Mouse (Mus musculus): ENCODE results near the gene H2-DMb1. TPM values are rescaled to one million over a fixed set of nuclear protein-coding genes. Genes with fewer than 3 reads are reported as not detected.

Gene H2-DMb1
- polyA plus RNA-seq, 1 experiment from 2014 or later, result 0.52 TPM

DNA sequence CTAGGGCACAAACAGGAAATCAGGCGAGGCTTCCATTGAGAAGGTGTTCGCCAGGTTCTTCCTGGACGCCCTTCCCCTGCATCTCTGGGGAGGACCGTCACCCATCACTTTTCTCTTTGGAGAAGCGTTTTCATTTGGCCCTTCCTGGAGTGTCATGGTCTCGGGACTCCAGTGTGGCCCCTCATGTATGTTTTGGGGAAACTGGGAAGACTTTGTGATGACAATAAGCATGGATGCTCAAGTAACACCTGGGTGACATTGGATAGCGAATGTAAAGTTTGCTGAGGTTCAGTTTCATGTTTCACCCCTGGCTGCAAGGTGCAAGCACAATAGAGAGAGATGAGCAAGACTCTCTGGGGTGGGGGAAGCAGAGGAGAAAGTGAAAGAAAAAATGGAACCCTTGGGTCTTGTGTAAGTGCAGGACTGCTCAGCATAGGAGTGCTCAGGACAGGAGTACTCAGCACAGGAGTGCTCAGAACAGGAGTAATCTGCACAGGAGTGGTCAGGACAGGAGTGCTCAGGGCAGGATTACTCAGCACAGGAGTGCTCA, 48.7 kb downstream of the H2-DMb1 start:
- 75% methylated on average over 7 of the region's 7 CpGs for WGBS
- no peaks in the 10 kb centered on the region for H3K36me3 ChIP-seq (replicated peaks)
- H3K4me3 ChIP-seq, result no peak overlapping the region
- DNase-seq (ENCODE audit: low spot score), result no peak
- H3K27ac ChIP-seq (replicated peaks), result no peak overlapping the region
- H3K9me3 ChIP-seq, result no peaks in the 10 kb centered on the region
- H3K4me1 ChIP-seq, result peaks cover 24% of the 10 kb centered on the region
- H3K27me3 ChIP-seq (replicated peaks; ENCODE audit: low read depth, poor library complexity, severe bottlenecking), result peaks cover 94% of the 10 kb centered on the region

DNA sequence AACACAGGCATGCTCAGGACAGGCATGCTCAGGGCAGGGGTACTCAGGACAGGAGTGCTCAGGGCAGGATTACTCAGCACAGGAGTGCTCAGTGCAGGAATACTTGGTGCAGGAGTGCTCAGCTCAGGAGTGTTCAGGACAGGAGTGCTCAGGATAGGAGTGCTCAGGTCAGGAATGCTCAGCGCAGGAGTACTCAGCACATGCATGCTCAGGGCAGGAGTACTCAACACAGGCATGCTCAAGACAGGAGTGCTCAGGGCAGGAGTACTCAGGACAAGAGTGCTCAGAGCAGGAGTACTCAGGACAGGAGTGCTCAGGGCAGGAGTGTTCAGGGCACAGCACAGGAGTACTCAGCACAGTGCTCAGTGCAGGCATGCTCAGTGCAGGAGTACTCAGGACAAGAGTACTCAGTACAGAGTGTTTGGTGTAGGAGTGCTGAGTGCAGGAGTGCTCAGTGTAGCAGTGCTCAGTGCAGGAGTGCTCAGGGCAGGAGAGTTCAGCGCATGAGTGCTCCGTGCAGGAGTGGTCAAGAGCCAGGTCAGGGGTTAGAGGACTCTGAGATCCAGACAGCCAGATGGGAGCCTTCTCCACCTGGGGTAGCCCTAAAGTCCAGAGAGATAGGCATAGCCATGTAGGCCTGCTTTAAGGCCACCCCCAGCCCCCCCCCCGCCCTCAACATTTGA, 50.0 kb downstream of the H2-DMb1 start:
- Histone ChIP-seq H3K27me3 (replicated peaks; ENCODE audit: low read depth, poor library complexity, severe bottlenecking) (peaks cover 91% of the 10 kb centered on the region), H3K4me3 (no peak overlapping the region), H3K4me1 (peaks cover 15% of the 10 kb centered on the region), H3K36me3 (replicated peaks) (no peaks in the 10 kb centered on the region), H3K9me3 (no peaks in the 10 kb centered on the region), H3K27ac (replicated peaks) (no peak overlapping the region)
- no peak for DNase-seq (ENCODE audit: low spot score)
- WGBS, result 83% methylated on average over 4 of the region's 4 CpGs

DNA sequence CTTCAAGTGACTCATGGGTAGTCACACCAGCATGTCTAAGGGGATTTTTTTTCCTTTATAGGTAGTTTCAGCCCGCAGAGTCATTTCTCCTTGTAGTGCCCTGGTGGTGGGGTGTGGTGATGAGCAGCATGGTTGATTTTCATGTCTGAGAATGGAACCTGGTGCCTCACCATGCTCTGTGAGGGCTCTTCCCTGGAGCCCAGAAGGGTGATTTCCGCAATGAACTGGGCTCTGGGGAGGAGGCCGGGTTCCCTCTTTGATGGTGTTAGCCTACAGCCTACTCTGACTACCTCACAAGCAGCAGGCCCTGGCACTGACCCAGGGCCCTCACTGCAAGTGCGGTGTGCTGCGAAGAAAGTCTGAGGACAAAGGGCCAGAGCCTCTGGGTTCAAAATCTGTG, 50.6 kb downstream of the H2-DMb1 start, which contains the start of gene Tap2:
Gene Tap2, plus strand, starts transcription at position 84 of the 400 bp plus-strand sequence.
- Histone ChIP-seq H3K4me1 (peaks cover 10% of the 10 kb centered on the region), H3K36me3 (replicated peaks) (no peaks in the 10 kb centered on the region), H3K4me3 (peak within 1 kb of the TSS; percentile 75), H3K27me3 (replicated peaks; ENCODE audit: low read depth, poor library complexity, severe bottlenecking) (peaks cover 91% of the 10 kb centered on the region), H3K27ac (replicated peaks) (no peak within 1 kb of the TSS; the same call in 1 of the 2 replicates), H3K9me3 (no peaks in the 10 kb centered on the region)
- DNase-seq (ENCODE audit: low spot score), result no peak
- 57% methylated on average over 5 of the region's 5 CpGs for WGBS

DNA sequence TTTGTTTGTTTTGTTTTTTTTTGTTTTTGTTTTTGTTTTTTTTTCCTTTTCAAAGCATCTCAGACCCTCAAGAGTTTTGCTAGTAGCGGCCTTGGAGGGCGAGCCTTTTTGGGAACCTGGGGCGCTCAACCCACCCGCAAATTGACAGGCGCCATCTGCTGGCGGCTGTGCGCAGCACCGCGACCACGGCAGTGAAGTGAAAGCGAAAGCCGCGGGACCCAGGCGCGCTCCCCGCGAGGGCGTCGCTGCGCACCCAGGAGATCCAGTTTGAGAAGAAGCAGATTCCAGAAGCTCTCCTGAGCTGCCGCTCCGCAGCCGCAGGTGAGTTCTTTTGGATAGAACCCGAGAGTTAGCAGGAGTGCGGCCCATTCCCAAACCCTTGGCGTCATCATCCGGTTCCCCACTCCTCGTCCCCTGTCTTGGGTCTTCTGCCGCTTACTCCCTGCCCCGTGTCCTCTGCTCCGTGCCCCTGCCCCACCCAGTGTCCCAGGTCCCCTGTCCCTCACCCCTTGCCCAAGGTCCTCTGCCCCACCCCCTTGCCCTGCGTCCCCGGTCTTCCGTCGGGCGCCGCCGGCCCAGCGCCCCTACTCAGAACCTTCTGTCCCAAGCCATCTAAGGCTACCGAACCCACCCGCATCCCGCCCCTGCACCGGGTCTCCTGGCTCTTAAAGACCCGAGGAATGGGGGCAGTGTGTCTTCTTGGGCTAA, 51.6 kb downstream of the H2-DMb1 start:
- WGBS, result 1% methylated on average over 44 of the region's 44 CpGs
- no peaks in the 10 kb centered on the region for H3K9me3 ChIP-seq
- H3K36me3 ChIP-seq (replicated peaks), result no peaks in the 10 kb centered on the region
- peaks cover 89% of the 10 kb centered on the region for H3K27me3 ChIP-seq (replicated peaks; ENCODE audit: low read depth, poor library complexity, severe bottlenecking)
- peak overlapping the region; percentile 75 for H3K4me3 ChIP-seq
- DNase-seq (ENCODE audit: low spot score), result peak; percentile 84
- H3K27ac ChIP-seq (replicated peaks), result no peak overlapping the region; the same call in 1 of the 2 replicates
- H3K4me1 ChIP-seq, result peaks cover 9% of the 10 kb centered on the region

DNA sequence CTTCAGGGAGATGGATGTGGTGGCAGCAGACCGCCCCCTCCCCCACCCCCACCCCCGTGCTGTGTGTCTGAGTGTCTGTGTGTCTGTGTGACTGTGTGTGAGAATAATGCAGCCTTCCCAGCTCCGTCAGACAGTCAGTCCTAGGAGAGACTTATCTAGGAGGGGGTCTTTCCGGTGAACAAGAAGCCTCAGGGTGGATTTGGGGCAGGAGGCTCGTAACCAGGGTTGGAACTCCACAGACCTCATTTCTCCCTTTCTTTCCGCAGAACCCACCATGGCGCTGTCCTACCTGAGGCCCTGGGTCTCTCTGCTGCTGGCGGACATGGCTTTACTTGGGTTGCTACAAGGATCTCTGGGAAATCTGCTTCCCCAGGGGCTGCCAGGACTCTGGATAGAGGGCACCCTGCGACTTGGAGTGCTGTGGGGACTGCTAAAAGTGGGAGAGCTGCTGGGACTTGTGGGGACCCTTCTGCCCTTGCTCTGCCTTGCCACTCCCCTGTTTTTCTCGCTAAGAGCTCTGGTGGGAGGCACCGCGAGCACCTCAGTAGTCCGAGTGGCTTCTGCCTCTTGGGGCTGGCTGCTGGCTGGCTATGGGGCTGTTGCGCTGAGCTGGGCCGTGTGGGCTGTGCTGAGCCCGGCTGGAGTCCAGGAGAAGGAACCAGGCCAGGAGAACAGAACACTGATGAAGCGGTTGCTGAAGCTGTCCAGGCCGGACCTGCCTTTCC, 52.3 kb downstream of the H2-DMb1 start:
- WGBS, result 11% methylated on average over 18 of the region's 18 CpGs
- no peak overlapping the region; the same call in 1 of the 2 replicates for H3K27ac ChIP-seq (replicated peaks)
- no peaks in the 10 kb centered on the region for H3K36me3 ChIP-seq (replicated peaks)
- H3K9me3 ChIP-seq, result peaks cover 4% of the 10 kb centered on the region; the same call in 1 of the 2 replicates
- H3K4me1 ChIP-seq, result peaks cover 9% of the 10 kb centered on the region
- peaks cover 89% of the 10 kb centered on the region for H3K27me3 ChIP-seq (replicated peaks; ENCODE audit: low read depth, poor library complexity, severe bottlenecking)
- peak overlapping the region; percentile 75 for H3K4me3 ChIP-seq
- peak; percentile 21 for DNase-seq (ENCODE audit: low spot score)

DNA sequence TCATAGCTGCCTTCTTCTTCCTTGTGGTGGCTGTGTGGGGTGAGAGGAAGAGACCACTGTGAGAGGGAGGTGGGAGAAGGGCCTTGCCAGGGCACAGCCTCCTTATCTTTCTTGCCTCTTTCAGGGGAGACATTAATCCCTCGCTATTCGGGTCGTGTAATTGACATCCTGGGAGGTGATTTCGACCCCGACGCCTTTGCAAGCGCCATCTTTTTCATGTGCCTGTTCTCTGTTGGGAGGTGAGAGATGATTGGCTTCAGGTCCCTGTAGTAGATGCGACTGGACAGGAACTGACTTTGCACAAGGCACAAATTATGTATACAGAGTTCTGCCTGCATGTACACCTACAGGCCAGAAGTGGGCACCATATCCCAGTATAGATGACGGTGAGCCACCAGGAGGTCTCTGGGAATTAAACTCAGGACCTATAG, 52.9 kb downstream of the H2-DMb1 start:
- Histone ChIP-seq H3K36me3 (replicated peaks) (no peaks in the 10 kb centered on the region), H3K27ac (replicated peaks) (no peak overlapping the region), H3K27me3 (replicated peaks; ENCODE audit: low read depth, poor library complexity, severe bottlenecking) (peaks cover 89% of the 10 kb centered on the region), H3K4me1 (peaks cover 9% of the 10 kb centered on the region), H3K9me3 (peaks cover 4% of the 10 kb centered on the region; the same call in 1 of the 2 replicates), H3K4me3 (no peak overlapping the region)
- DNase-seq (ENCODE audit: low spot score), result peak; percentile 22
- 16% methylated on average over 9 of the region's 9 CpGs for WGBS

DNA sequence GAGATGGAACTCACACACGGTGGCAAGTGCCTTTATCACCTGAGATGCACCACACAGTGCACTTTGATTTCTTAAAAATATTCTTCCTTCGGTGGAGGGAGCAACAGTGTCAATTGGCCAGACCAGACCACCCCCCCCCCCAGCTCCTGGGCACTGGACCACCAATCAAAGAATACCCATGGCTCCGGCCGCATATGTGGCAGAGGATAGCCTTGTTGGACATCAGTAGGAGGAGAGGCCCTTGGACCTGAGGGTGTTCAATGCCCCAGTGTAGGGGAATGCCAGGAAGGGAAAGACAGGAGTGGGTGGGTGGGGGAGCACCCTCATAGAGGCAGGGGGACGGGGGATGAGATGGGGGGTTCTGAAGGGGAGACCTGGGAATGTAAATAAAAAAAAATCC, 53.9 kb downstream of the H2-DMb1 start:
- no peak overlapping the region for H3K27ac ChIP-seq (replicated peaks)
- peaks cover 10% of the 10 kb centered on the region for H3K4me1 ChIP-seq
- no peak for DNase-seq (ENCODE audit: low spot score)
- no peak overlapping the region for H3K4me3 ChIP-seq
- peaks cover 4% of the 10 kb centered on the region; the same call in 1 of the 2 replicates for H3K9me3 ChIP-seq
- peaks cover 89% of the 10 kb centered on the region for H3K27me3 ChIP-seq (replicated peaks; ENCODE audit: low read depth, poor library complexity, severe bottlenecking)
- no peaks in the 10 kb centered on the region for H3K36me3 ChIP-seq (replicated peaks)
- WGBS, result 91% methylated on average over 5 of the region's 5 CpGs

DNA sequence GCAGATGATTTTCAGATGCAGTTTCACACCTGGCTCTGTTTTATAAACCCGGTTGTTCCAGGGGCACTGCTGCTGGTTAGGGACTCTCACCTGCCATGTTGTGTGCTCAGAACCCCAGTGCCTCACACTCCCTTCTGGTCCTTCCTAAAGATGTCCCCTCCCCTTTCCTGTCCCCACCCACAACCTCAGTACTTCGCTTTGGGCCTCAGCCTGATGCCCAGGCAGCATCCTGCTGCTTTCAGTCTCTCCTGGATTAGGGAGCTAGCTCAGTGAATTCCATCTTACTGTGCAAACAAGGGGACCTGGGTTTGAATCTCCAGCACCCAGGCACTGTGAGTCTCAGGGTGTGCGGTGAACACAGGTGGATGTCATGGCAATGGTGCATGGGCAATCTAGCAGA, 54.6 kb downstream of the H2-DMb1 start:
- no peak overlapping the region for H3K27ac ChIP-seq (replicated peaks)

DNA sequence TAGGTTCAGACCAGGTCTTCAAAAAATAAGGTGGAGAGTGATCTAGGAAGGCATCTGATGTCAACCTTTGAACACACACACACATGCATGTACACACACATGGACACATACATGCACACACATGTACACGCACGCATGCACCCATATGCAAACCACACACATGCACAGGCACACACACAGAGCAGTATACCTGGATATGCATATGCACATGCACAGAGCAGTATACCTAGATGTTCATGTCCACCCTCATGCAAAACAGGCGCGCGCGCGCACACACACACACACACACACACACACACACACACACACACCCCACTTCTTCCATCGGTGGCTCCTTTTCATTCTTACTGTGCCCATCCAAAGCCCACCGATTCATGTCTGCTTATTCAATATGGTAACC, 55.0 kb downstream of the H2-DMb1 start:
- Histone ChIP-seq H3K27me3 (replicated peaks; ENCODE audit: low read depth, poor library complexity, severe bottlenecking) (peaks cover 94% of the 10 kb centered on the region), H3K36me3 (replicated peaks) (no peaks in the 10 kb centered on the region), H3K9me3 (peaks cover 4% of the 10 kb centered on the region; the same call in 1 of the 2 replicates), H3K27ac (replicated peaks) (no peak overlapping the region), H3K4me1 (peaks cover 13% of the 10 kb centered on the region), H3K4me3 (no peak overlapping the region)
- DNase-seq (ENCODE audit: low spot score), result no peak
- WGBS, result 90% methylated on average over 9 of the region's 9 CpGs

More for the DNA sequence above, 54.6 kb downstream of the H2-DMb1 start:
- H3K4me1 ChIP-seq, result peaks cover 13% of the 10 kb centered on the region
- H3K4me3 ChIP-seq, result no peak overlapping the region
- H3K27me3 ChIP-seq (replicated peaks; ENCODE audit: low read depth, poor library complexity, severe bottlenecking), result peaks cover 93% of the 10 kb centered on the region
- H3K9me3 ChIP-seq, result peaks cover 4% of the 10 kb centered on the region; the same call in 1 of the 2 replicates
- DNase-seq (ENCODE audit: low spot score), result no peak
- H3K36me3 ChIP-seq (replicated peaks), result no peaks in the 10 kb centered on the region
- 66% methylated on average over 3 of the region's 3 CpGs for WGBS

DNA sequence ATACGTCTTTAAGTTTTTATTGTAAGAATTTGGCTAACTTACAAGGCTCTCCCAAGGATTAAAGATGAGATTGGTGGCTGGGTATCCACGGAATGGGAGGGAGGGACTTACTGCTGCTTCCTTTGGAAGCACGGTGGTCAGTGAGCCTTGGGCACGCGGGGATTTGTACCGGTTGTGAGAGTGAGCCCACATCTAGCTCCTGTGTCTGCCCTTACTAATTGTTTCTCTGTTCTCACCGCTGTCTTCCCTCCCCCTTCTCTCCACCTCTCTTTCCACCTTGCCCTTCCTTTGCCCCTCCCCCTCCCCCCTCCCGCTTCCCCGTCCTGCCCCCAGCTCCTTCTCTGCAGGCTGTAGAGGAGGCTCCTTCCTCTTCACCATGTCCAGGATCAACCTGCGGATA, 55.5 kb downstream of the H2-DMb1 start:
- Histone ChIP-seq H3K9me3 (peaks cover 4% of the 10 kb centered on the region; the same call in 1 of the 2 replicates), H3K36me3 (replicated peaks) (no peaks in the 10 kb centered on the region), H3K27ac (replicated peaks) (no peak overlapping the region), H3K4me1 (peaks cover 13% of the 10 kb centered on the region), H3K4me3 (no peak overlapping the region), H3K27me3 (replicated peaks; ENCODE audit: low read depth, poor library complexity, severe bottlenecking) (peaks cover 94% of the 10 kb centered on the region)
- WGBS, result 15% methylated on average over 10 of the region's 10 CpGs
- DNase-seq (ENCODE audit: low spot score), result no peak

DNA sequence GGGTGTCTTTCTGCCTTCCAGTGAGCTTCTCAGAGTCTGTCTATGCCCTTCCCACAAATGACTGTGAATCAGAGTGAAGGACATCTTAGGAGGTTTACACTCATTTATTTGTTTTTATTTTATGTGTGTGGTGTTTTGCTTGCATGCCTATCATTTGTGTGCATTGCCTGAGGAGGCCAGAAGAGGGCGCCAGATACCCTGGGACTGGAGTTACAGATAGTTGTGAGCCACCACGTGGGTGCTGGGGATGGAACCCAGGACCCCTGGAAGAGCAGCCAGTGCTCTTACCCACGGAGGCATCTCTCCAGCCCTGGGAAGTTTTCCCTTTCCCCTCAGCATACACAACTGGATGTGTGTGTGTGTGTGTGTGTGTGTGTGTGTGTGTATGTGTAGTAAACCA, 56.8 kb downstream of the H2-DMb1 start:
- Histone ChIP-seq H3K36me3 (replicated peaks) (no peaks in the 10 kb centered on the region), H3K27me3 (replicated peaks; ENCODE audit: low read depth, poor library complexity, severe bottlenecking) (peaks cover 95% of the 10 kb centered on the region), H3K27ac (replicated peaks) (no peak overlapping the region), H3K4me1 (peaks cover 11% of the 10 kb centered on the region), H3K4me3 (no peak overlapping the region), H3K9me3 (peaks cover 4% of the 10 kb centered on the region; the same call in 1 of the 2 replicates)
- no peak for DNase-seq (ENCODE audit: low spot score)
- WGBS, result 45% methylated on average over 3 of the region's 3 CpGs
